Mouse (Mus musculus): ENCODE data around the gene Eif2b1.
"Not testable (repeated sequence)": the region's sequence is repeated elsewhere in the genome, so short reads cannot be mapped to it uniquely, and the experiment has no call there.

Gene Eif2b1

GRCm38 (mm10) chr5:124578633-124579317 is at the start of gene Eif2b1, which contains the start of gene Gtf2h3:
Gene Eif2b1 (minus strand): TSS chr5:124579131.
Gene Gtf2h3 (plus strand): TSS chr5:124579140.
- in situ Hi-C loops (cut with MboI) = no loop called here

- in situ Hi-C loops (cut with MboI) = no loop called here
These were observed 45.4 kb upstream of the Eif2b1 start for GRCm38 (mm10) chr5:124624291-124624690.

GRCm38 (mm10) chr5:124622890-124623289 is 44.0 kb upstream of the Eif2b1 start:
- in situ Hi-C loops (cut with MboI) = no loop called here

GRCm38 (mm10) chr5:124621362-124621761 is 42.4 kb upstream of the Eif2b1 start:
- in situ Hi-C loops (cut with MboI) = no loop called here

GRCm38 (mm10) chr5:124618711-124619110 is 39.8 kb upstream of the Eif2b1 start:
- in situ Hi-C loops (cut with MboI) = no loop called here

GRCm38 (mm10) chr5:124614709-124615108 is 35.8 kb upstream of the Eif2b1 start:
- in situ Hi-C loops (cut with MboI) = no loop called here

- in situ Hi-C loops (cut with MboI) = no loop called here
These were observed 32.0 kb upstream of the Eif2b1 start for GRCm38 (mm10) chr5:124610965-124611364.

GRCm38 (mm10) chr5:124605041-124605622 is 26.2 kb upstream of the Eif2b1 start:
- in situ Hi-C loops (cut with MboI) = no loop called here

GRCm38 (mm10) chr5:124604296-124604695 is 25.4 kb upstream of the Eif2b1 start:
- in situ Hi-C loops (cut with MboI) = no loop called here

GRCm38 (mm10) chr5:124602349-124602748 is 23.4 kb upstream of the Eif2b1 start:
- in situ Hi-C loops (cut with MboI) = no loop called here

- in situ Hi-C loops (cut with MboI) = not testable (repeated sequence)
These were observed 20.8 kb upstream of the Eif2b1 start for GRCm38 (mm10) chr5:124599726-124600125.

- in situ Hi-C loops (cut with MboI) = no loop called here
These were observed 19.6 kb upstream of the Eif2b1 start for GRCm38 (mm10) chr5:124598224-124599174.

- in situ Hi-C loops (cut with MboI) = no loop called here
These were observed 13.8 kb upstream of the Eif2b1 start for GRCm38 (mm10) chr5:124592768-124593167.

- in situ Hi-C loops (cut with MboI) = no loop called here
These were observed 3.6 kb upstream of the Eif2b1 start for GRCm38 (mm10) chr5:124582515-124582914.

GRCm38 (mm10) chr5:124575467-124575866 is 3.5 kb downstream of the Eif2b1 start:
- in situ Hi-C loops (cut with MboI) = no loop called here

GRCm38 (mm10) chr5:124571068-124571467 is 7.9 kb downstream of the Eif2b1 start:
- in situ Hi-C loops (cut with MboI) = no loop called here

- in situ Hi-C loops (cut with MboI) = no loop called here
These were observed 23.8 kb downstream of the Eif2b1 start for GRCm38 (mm10) chr5:124555145-124555544.

- in situ Hi-C loops (cut with MboI) = no loop called here
These were observed 25.3 kb downstream of the Eif2b1 start for GRCm38 (mm10) chr5:124553607-124554006.

GRCm38 (mm10) chr5:124552558-124553307 is 26.2 kb downstream of the Eif2b1 start, which contains the start of gene Ddx55:
Gene Ddx55 (plus strand): TSS chr5:124552864.
- in situ Hi-C loops (cut with MboI) = no loop called here

GRCm38 (mm10) chr5:124552094-124552472 is 26.8 kb downstream of the Eif2b1 start:
- in situ Hi-C loops (cut with MboI) = no loop called here

GRCm38 (mm10) chr5:124551349-124552093 is 27.4 kb downstream of the Eif2b1 start:
- in situ Hi-C loops (cut with MboI) = not testable (repeated sequence)

All from mature B cell (primary cell).